Comparison of ENCODE assay signal across 14 mouse cellular contexts in the genomic region with DNA sequence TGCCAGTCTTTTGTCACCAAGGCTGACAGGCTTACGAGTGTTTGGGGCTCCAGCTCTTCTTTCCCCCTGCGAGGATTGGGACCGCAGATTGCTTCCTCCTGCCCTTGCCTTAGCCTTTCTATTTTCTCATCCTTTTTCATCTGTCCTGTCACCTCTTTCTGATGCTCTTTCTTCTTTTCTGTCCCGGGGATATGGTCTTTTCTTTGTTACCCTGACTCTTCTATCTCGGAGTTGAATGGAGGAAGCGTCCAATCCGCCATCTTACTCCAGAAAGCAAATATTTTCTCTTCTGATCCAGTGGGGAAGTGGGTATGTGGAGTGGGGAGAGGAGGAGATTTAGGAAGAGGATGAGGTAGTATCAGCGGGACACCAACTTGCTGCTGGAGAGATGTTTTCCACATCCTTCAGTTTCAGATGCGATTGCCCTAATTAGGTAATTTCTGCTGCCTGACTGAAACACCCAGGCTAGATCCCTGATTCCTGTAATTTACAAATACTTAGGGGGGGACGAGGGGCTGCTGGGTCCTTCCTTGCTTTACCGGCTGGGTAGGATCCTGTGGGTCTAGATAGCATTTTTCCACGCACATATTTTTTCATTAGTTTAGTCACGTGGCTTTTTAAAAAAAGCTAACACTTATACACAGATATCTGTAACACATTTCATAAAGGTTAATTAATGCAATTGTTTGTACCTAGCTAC. TPM values are rescaled to one million over a fixed set of nuclear protein-coding genes. Genes with fewer than 3 reads are reported as not detected.
DNase-seq lines count a peak whose midpoint lies in the region; ATAC-seq and TF ChIP-seq lines count a peak whose summit lies in the region.
"Not testable (repeated sequence)": the region's sequence is repeated elsewhere in the genome, so short reads cannot be mapped to it uniquely, and the experiment has no call there.
"Had no signal": no experiment of that assay in that cellular context is flagged by ENCODE, and none has a peak within 500 bp of the region (broad histone marks: within the 10 kb centered on the region; RNA-seq: fewer than 3 reads in every experiment).

No protein-coding gene starts in this region.

- not testable (repeated sequence) for H3K36me3 ChIP-seq in embryonic facial prominence, embryonic 12.5 days; forebrain, postnatal 0 days (ENCODE audit: insufficient read depth); hindbrain, embryonic 10.5 days; intestine, postnatal 0 days (ENCODE audit: control insufficient read depth, insufficient read depth); limb, embryonic 15.5 days; midbrain, embryonic 15.5 days (replicated peaks)

- H3K4me3 ChIP-seq in embryonic facial prominence, embryonic 12.5 days: peak overlapping the region; percentile 23; the same call in 1 of the 2 replicates
- 0 out of 2 replicates have a peak overlapping the region, but pooled peaks have one; percentile 14 for H3K4me3 ChIP-seq in forebrain, postnatal 0 days (ENCODE audit: low read depth, low read length)
- H3K4me3 ChIP-seq in hindbrain, embryonic 10.5 days: peak overlapping the region; percentile 41
- H3K4me3 ChIP-seq in intestine, postnatal 0 days (ENCODE audit: low read depth, low read length): not testable (repeated sequence)
- H3K4me3 ChIP-seq in limb, embryonic 15.5 days: peak overlapping the region; percentile 27
- H3K4me3 ChIP-seq in midbrain, embryonic 15.5 days: peak overlapping the region; percentile 28

- peak overlapping the region; percentile 35; the same call in 1 of the 2 replicates for H3K4me2 ChIP-seq in embryonic facial prominence, embryonic 12.5 days (replicated peaks)
- H3K4me2 ChIP-seq in forebrain, postnatal 0 days (ENCODE audit: low read depth): peak overlapping the region; percentile 38
- peak overlapping the region; percentile 47 for H3K4me2 ChIP-seq in intestine, postnatal 0 days (replicated peaks; ENCODE audit: low read depth)
- H3K4me2 ChIP-seq in limb, embryonic 15.5 days: 0 out of 2 replicates have a peak overlapping the region, but pooled peaks have one; percentile 35
- peak overlapping the region; percentile 45 for H3K4me2 ChIP-seq in midbrain, embryonic 15.5 days

- not testable (repeated sequence) for H3K27me3 ChIP-seq in embryonic facial prominence, embryonic 12.5 days; forebrain, postnatal 0 days (ENCODE audit: insufficient read depth, low read length); hindbrain, embryonic 10.5 days (ENCODE audit: insufficient read depth, poor library complexity, severe bottlenecking); intestine, postnatal 0 days (replicated peaks; ENCODE audit: control insufficient read depth, insufficient read depth, low read length); limb, embryonic 15.5 days; midbrain, embryonic 15.5 days (replicated peaks)

- H3K27ac ChIP-seq in embryonic facial prominence, embryonic 12.5 days: peak overlapping the region; percentile 87
- H3K27ac ChIP-seq in forebrain, postnatal 0 days (ENCODE audit: low read depth, low read length): peak overlapping the region; percentile 64
- peak overlapping the region; percentile 88 for H3K27ac ChIP-seq in hindbrain, embryonic 10.5 days
- H3K27ac ChIP-seq in intestine, postnatal 0 days (ENCODE audit: low read depth, low read length): not testable (repeated sequence)
- H3K27ac ChIP-seq in limb, embryonic 15.5 days: peak overlapping the region; percentile 73; the same call in 1 of the 2 replicates
- peak overlapping the region; percentile 88 for H3K27ac ChIP-seq in midbrain, embryonic 15.5 days

- peak; percentile 5 for DNase-seq in MN1 (ENCODE audit: low spot score)
- DNase-seq in forebrain, postnatal 0 days: not testable (repeated sequence)
- DNase-seq in hindbrain, embryonic 10.5 days (ENCODE audit: low spot score): peak; percentile 34
- DNase-seq in right cerebral cortex, postnatal 4 days: peak; percentile 3

- 0% methylated on average over 5 of the region's 13 CpGs for WGBS in embryonic facial prominence, embryonic 12.5 days
- 0% methylated on average over 6 of the region's 13 CpGs for WGBS in forebrain, postnatal 0 days
- WGBS in hindbrain, embryonic 10.5 days: 1% methylated on average over 8 of the region's 13 CpGs
- WGBS in intestine, postnatal 0 days: 10% methylated on average over 6 of the region's 13 CpGs
- under 1% methylated on average over 8 of the region's 13 CpGs for WGBS in limb, embryonic 15.5 days
- WGBS in midbrain, embryonic 15.5 days: 2% methylated on average over 7 of the region's 13 CpGs

- H3K9ac ChIP-seq in embryonic facial prominence, embryonic 12.5 days; intestine, postnatal 0 days (ENCODE audit: low read depth, low read length); limb, embryonic 15.5 days: not testable (repeated sequence)
- peak overlapping the region; percentile 51 for H3K9ac ChIP-seq in forebrain, postnatal 0 days
- H3K9ac ChIP-seq in midbrain, embryonic 15.5 days: 0 out of 2 replicates have a peak overlapping the region, but pooled peaks have one; percentile 34

- TF ChIP-seq CTCF in forebrain, postnatal 0 days (IDR thresholded peaks at IDR 0.05; ENCODE audit: low read depth); intestine, postnatal 0 days (IDR thresholded peaks at IDR 0.05; ENCODE audit: low read depth): not testable (repeated sequence)

- not testable (repeated sequence) for H3K4me1 ChIP-seq in embryonic facial prominence, embryonic 12.5 days; forebrain, postnatal 0 days (ENCODE audit: insufficient read depth); hindbrain, embryonic 10.5 days (replicated peaks); intestine, postnatal 0 days (replicated peaks; ENCODE audit: control insufficient read depth, insufficient read depth, low read length); limb, embryonic 15.5 days; midbrain, embryonic 15.5 days

- not testable (repeated sequence) for H3K9me3 ChIP-seq in embryonic facial prominence, embryonic 12.5 days; forebrain, postnatal 0 days (ENCODE audit: low read length); hindbrain, embryonic 10.5 days; intestine, postnatal 0 days (ENCODE audit: control insufficient read depth); limb, embryonic 15.5 days; midbrain, embryonic 15.5 days

- not testable (repeated sequence) for ATAC-seq in embryonic facial prominence, embryonic 12.5 days (ENCODE audit: insufficient number of reproducible peaks, insufficient read depth, low FRiP score, low TSS enrichment); intestine, postnatal 0 days; limb, embryonic 15.5 days (ENCODE audit: insufficient number of reproducible peaks, low FRiP score, low TSS enrichment, low read depth)
- ATAC-seq in forebrain, postnatal 0 days: peak; percentile 59
- peak; percentile 56 for ATAC-seq in midbrain, embryonic 15.5 days (replicated peaks)

RNA-seq across cellular contexts. Expression of gene Duxbl1, which starts 1.0 kb away (rescaled TPM):
- polyA plus RNA-seq in embryonic facial prominence, embryonic 12.5 days (2016; fragmentation: Nextera tagmentation; extraction: Ambion mirVana): 3.5 and 3.9 TPM in 2 replicates
- 1.2 and 6.4 TPM in 2 replicates for total RNA-seq in forebrain, postnatal 0 days (2014; rRNA removed)
- polyA plus RNA-seq in forebrain, postnatal 0 days (2015; fragmentation: Nextera tagmentation; extraction: Ambion mirVana): 1.1 and 2.0 TPM in 2 replicates
- polyA plus RNA-seq in hindbrain, embryonic 10.5 days (2016; fragmentation: Nextera tagmentation; extraction: Ambion mirVana): 4.6 and 4.7 TPM in 2 replicates
- polyA plus RNA-seq in intestine, postnatal 0 days (2015; fragmentation: Nextera tagmentation; extraction: Ambion mirVana): 0.10 and 0.64 TPM in 2 replicates
- polyA plus RNA-seq in limb, embryonic 15.5 days (2015; fragmentation: Nextera tagmentation; extraction: Ambion mirVana): 0.88 and 2.6 TPM in 2 replicates
- polyA plus RNA-seq in midbrain, embryonic 15.5 days (2015; fragmentation: Nextera tagmentation; extraction: Ambion mirVana): 2.5 and 3.5 TPM in 2 replicates
- polyA plus RNA-seq: kidney, adult 2 months; liver, embryonic 16.5 days had no signal

RNA-seq across cellular contexts. Expression of gene Cphx1, which starts 41.3 kb away (rescaled TPM):
- not detected in 2 replicates for polyA plus RNA-seq in embryonic facial prominence, embryonic 12.5 days (2016; fragmentation: Nextera tagmentation; extraction: Ambion mirVana)
- 0.33 TPM in 1 of 2 replicates, not detected in the other for total RNA-seq in forebrain, postnatal 0 days (2014; rRNA removed)
- 0.16 TPM in 1 of 2 replicates, not detected in the other for polyA plus RNA-seq in forebrain, postnatal 0 days (2015; fragmentation: Nextera tagmentation; extraction: Ambion mirVana)
- not detected in 2 replicates for polyA plus RNA-seq in hindbrain, embryonic 10.5 days (2016; fragmentation: Nextera tagmentation; extraction: Ambion mirVana)
- 0.24 TPM in 1 of 2 replicates, not detected in the other for polyA plus RNA-seq in intestine, postnatal 0 days (2015; fragmentation: Nextera tagmentation; extraction: Ambion mirVana)
- not detected in 2 replicates for polyA plus RNA-seq in limb, embryonic 15.5 days (2015; fragmentation: Nextera tagmentation; extraction: Ambion mirVana)
- not detected in 2 replicates for polyA plus RNA-seq in midbrain, embryonic 15.5 days (2015; fragmentation: Nextera tagmentation; extraction: Ambion mirVana)
- total RNA-seq: adrenal gland, postnatal 14 days; gastrocnemius, postnatal 10 days; layer of hippocampus, adult 8-10 months had no signal
- polyA plus RNA-seq: kidney, adult 2 months; liver, embryonic 16.5 days; thymus, postnatal 0 days had no signal

RNA-seq across cellular contexts. Expression of gene Tmem254a, which starts 51.9 kb away (rescaled TPM):
- polyA plus RNA-seq in embryonic facial prominence, embryonic 12.5 days (2016; fragmentation: Nextera tagmentation; extraction: Ambion mirVana): 2.9 and 3.7 TPM in 2 replicates
- total RNA-seq in forebrain, postnatal 0 days (2014; rRNA removed): 8.0 and 10.1 TPM in 2 replicates
- 4.5 and 5.7 TPM in 2 replicates for polyA plus RNA-seq in forebrain, postnatal 0 days (2015; fragmentation: Nextera tagmentation; extraction: Ambion mirVana)
- 1.9 and 3.9 TPM in 2 replicates for polyA plus RNA-seq in hindbrain, embryonic 10.5 days (2016; fragmentation: Nextera tagmentation; extraction: Ambion mirVana)
- polyA plus RNA-seq in intestine, postnatal 0 days (2015; fragmentation: Nextera tagmentation; extraction: Ambion mirVana): 4.7 and 5.0 TPM in 2 replicates
- 2.9 and 4.2 TPM in 2 replicates for polyA plus RNA-seq in limb, embryonic 15.5 days (2015; fragmentation: Nextera tagmentation; extraction: Ambion mirVana)
- 3.5 and 5.7 TPM in 2 replicates for polyA plus RNA-seq in midbrain, embryonic 15.5 days (2015; fragmentation: Nextera tagmentation; extraction: Ambion mirVana)
